Mouse (Mus musculus): Measurements from ENCODE around the gene Ip6k2. TPM values are rescaled to one million over a fixed set of nuclear protein-coding genes. Genes with fewer than 3 reads are reported as not detected.

Ip6k2 gene
- total and polyA plus RNA-seq, 3 experiments, result 23.6 to 28.4 (median 27.2) TPM

DNA sequence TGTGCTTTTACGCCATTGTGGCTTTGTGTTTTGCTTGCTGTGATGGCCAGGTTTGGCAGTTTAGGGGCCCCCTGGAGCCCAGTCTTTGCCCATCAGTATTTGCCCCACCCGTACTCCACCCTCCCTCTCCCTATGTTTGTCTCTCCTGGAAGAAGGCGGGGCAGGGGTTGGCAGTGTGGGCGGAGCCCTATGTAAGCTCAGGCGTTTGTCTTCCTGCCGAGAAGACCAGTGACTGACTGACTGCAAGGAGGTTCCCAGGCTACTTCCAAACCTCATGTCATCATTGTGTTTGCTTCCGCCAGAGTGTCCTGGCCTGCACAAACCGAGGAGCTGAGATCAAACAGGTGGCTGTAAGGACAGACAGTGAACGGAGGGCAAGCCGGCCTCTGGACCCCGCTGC is 12.2 kb downstream of the Ip6k2 start:
- Histone ChIP-seq H3K36me3 (replicated peaks in 1 of 2; ENCODE audit: control insufficient read depth in 1 of 2, insufficient read depth in 1 of 2, low read length in 1 of 2) (peaks cover 34 to 52% of the 10 kb centered on the region in 2 experiments), H3K9ac (ENCODE audit: insufficient read depth, low read depth) (no peak overlapping the region), H3K4me3 (replicated peaks in 1 of 3; ENCODE audit: low read depth in 2 of 3, low read length in 2 of 3, poor library complexity in 1 of 3) (no peak overlapping the region), H3K79me2 (replicated peaks; ENCODE audit: control insufficient read depth, extremely low read depth, insufficient read depth, poor library complexity, severe bottlenecking) (peaks cover 46% of the 10 kb centered on the region), H3K9me3 (replicated peaks; ENCODE audit: low read length) (no peaks in the 10 kb centered on the region), H3K27me3 (replicated peaks) (no peaks in the 10 kb centered on the region), H3K27ac (ENCODE audit: insufficient read depth, low read depth) (no peak overlapping the region), H3K4me2 (ENCODE audit: insufficient read depth, low read depth, poor library complexity, severe bottlenecking) (no peak overlapping the region), H3K4me1 (ENCODE audit: control insufficient read depth in 1 of 2, insufficient read depth in 2 of 2) (peaks cover 33 to 86% of the 10 kb centered on the region in 2 experiments)
- in situ Hi-C loops (cut with MboI; ENCODE audit: low pct_ligation_motif_present, low pct_unique_long_range_greater_than_20kb, low sequenced_read_pairs), result no loop called here
- no peak for TF ChIP-seq ZKSCAN1 (IDR thresholded peaks at IDR 0.05; ENCODE audit: borderline replicate concordance, low read depth, low read length)
- no peak for TF ChIP-seq KAT2A (IDR thresholded peaks at IDR 0.05; ENCODE audit: insufficient replicate concordance, low read length)
- TF ChIP-seq ELF1 (IDR thresholded peaks at IDR 0.05; ENCODE audit: low read depth, low read length), result no peak
- TF ChIP-seq NELFE (IDR thresholded peaks at IDR 0.05; ENCODE audit: low read depth, low read length), result no peak
- no peak for TF ChIP-seq USF1 (IDR thresholded peaks at IDR 0.05; ENCODE audit: low read depth, low read length)
- no peak for TF ChIP-seq JUND (conservative IDR thresholded peaks at IDR 0.05; ENCODE audit: low read depth, low read length)
- no peak for TF ChIP-seq UBTF (IDR thresholded peaks at IDR 0.05; ENCODE audit: low read depth, low read length)
- no peak for TF ChIP-seq MAFK (IDR thresholded peaks at IDR 0.05; ENCODE audit: insufficient replicate concordance, low read length)
- TF ChIP-seq POLR2A (IDR thresholded peaks at IDR 0.05; ENCODE audit: low read depth, low read length), result no peak
- no peak for TF ChIP-seq BHLHE40 (IDR thresholded peaks at IDR 0.05; ENCODE audit: low read depth, low read length)
- no peak for TF ChIP-seq TCF12 (IDR thresholded peaks at IDR 0.05; ENCODE audit: low read depth, low read length)
- no peak for TF ChIP-seq USF2 (conservative IDR thresholded peaks at IDR 0.05; ENCODE audit: low read depth, low read length)
- TF ChIP-seq EP300 (IDR thresholded peaks at IDR 0.05; ENCODE audit: low read length), result no peak
- no peak for TF ChIP-seq E2F4 (IDR thresholded peaks at IDR 0.05; ENCODE audit: insufficient replicate concordance, low read depth, low read length)
- no peak for TF ChIP-seq POLR2AphosphoS2 (IDR thresholded peaks at IDR 0.05; ENCODE audit: low read depth, low read length)
- no peak for TF ChIP-seq CHD1 (IDR thresholded peaks at IDR 0.05; ENCODE audit: low read depth, low read length)
- no peak for TF ChIP-seq MYC (IDR thresholded peaks at IDR 0.05; ENCODE audit: low read depth, low read length)
- TF ChIP-seq TBP (conservative IDR thresholded peaks at IDR 0.05; ENCODE audit: low read depth, low read length), result no peak
- DNase-seq (ENCODE audit: extremely low read depth), result no peak
- dilution Hi-C loops (cut with MboI; ENCODE audit: extremely low pct_ligation_motif_present, extremely low pct_unique_long_range_greater_than_20kb, low sequenced_read_pairs), result no loop called here

DNA sequence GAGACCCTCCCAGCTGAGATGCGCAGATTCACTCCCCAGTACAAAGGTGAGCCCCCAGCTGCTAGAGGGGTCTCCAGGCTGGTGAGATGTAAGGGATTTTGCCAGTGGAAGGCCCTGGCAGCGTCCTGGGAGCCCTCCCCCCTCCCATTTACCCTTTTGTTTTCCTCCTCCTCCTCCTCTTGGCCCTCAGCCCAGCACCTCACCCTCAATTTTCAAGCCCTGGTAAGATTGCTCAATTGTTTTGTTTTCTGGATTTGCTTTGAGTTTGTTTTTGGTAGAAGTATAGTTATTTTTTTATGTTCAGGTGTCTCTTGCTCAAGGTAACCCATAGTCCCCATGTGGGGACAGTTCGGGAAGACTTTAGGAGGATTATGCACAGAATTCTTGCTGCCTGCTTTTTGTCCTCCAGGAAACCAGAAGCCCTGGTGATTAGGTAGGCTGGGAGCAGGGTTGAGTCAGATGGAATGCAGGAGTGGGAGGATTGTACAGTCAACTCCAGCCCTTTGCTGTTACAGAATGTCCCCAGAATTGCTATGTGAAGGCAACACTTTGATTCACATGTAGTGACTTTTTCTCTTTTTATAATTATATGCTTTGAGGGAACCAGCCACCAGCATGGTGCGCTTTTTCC is 12.9 kb downstream of the Ip6k2 start:
- Histone ChIP-seq H3K9ac (ENCODE audit: insufficient read depth, low read depth) (no peak overlapping the region), H3K79me2 (replicated peaks; ENCODE audit: control insufficient read depth, extremely low read depth, insufficient read depth, poor library complexity, severe bottlenecking) (peaks cover 40% of the 10 kb centered on the region), H3K9me3 (replicated peaks; ENCODE audit: low read length) (no peaks in the 10 kb centered on the region), H3K4me2 (ENCODE audit: insufficient read depth, low read depth, poor library complexity, severe bottlenecking) (no peak overlapping the region), H3K36me3 (replicated peaks in 1 of 2; ENCODE audit: control insufficient read depth in 1 of 2, insufficient read depth in 1 of 2, low read length in 1 of 2) (peaks cover 38 to 56% of the 10 kb centered on the region in 2 experiments), H3K4me1 (ENCODE audit: control insufficient read depth in 1 of 2, insufficient read depth in 2 of 2) (peaks cover 28 to 79% of the 10 kb centered on the region in 2 experiments), H3K27ac (ENCODE audit: insufficient read depth, low read depth) (no peak overlapping the region), H3K27me3 (replicated peaks) (no peaks in the 10 kb centered on the region), H3K4me3 (replicated peaks in 1 of 3; ENCODE audit: low read depth in 2 of 3, low read length in 2 of 3, poor library complexity in 1 of 3) (no peak overlapping the region)
- no peak for DNase-seq (ENCODE audit: extremely low read depth)
- dilution Hi-C loops (cut with MboI; ENCODE audit: extremely low pct_ligation_motif_present, extremely low pct_unique_long_range_greater_than_20kb, low sequenced_read_pairs) (no loop called here), in situ Hi-C loops (cut with MboI; ENCODE audit: low pct_ligation_motif_present, low pct_unique_long_range_greater_than_20kb, low sequenced_read_pairs) (no loop called here)
- no peak for TF ChIP-seq POLR2A (IDR thresholded peaks at IDR 0.05; ENCODE audit: low read depth, low read length)
- no peak for TF ChIP-seq TBP (conservative IDR thresholded peaks at IDR 0.05; ENCODE audit: low read depth, low read length)
- TF ChIP-seq USF1 (IDR thresholded peaks at IDR 0.05; ENCODE audit: low read depth, low read length), result no peak
- no peak for TF ChIP-seq MEF2A (IDR thresholded peaks at IDR 0.05; ENCODE audit: borderline replicate concordance, low read depth, low read length)
- TF ChIP-seq SIN3A (IDR thresholded peaks at IDR 0.05; ENCODE audit: low read length), result no peak
- TF ChIP-seq JUND (conservative IDR thresholded peaks at IDR 0.05; ENCODE audit: low read depth, low read length), result no peak
- no peak for TF ChIP-seq JUN (IDR thresholded peaks at IDR 0.05; ENCODE audit: insufficient read depth, low read depth, low read length)
